Mouse (Mus musculus) myocyte (in vitro differentiated cells): ENCODE results near the gene Ddi2. TPM values are rescaled to one million over a fixed set of nuclear protein-coding genes. Genes with fewer than 3 reads are reported as not detected.
"Not testable (repeated sequence)": the region's sequence is repeated elsewhere in the genome, so short reads cannot be mapped to it uniquely, and the experiment has no call there.

Experiments used
- H3K27me3 ChIP-seq: one replicate; pipeline ENCODE4 v1.6.1; 2011; ENCODE audit not compliant: control insufficient read depth, insufficient read depth, insufficient read length
- H3K36me3 ChIP-seq: one replicate; pipeline ENCODE4 v1.6.1; 2011; ENCODE audit not compliant: control insufficient read depth, insufficient read depth
- H3K4me2 ChIP-seq: one replicate; pipeline ENCODE4 v1.6.1; 2011; ENCODE audit warnings: low read depth, control low read depth
- H3K4me3 ChIP-seq: one replicate; pipeline ENCODE4 v1.5.1; 2011; ENCODE audit warnings: mild to moderate bottlenecking, control low read depth, moderate library complexity
- H3K79me2 ChIP-seq: one replicate; pipeline ENCODE4 v1.6.1; 2011; ENCODE audit not compliant: control insufficient read depth, insufficient read depth
- H3ac ChIP-seq: one replicate; pipeline ENCODE4 v1.6.1; 2011; ENCODE audit not compliant: control insufficient read depth, insufficient read length
- CEBPB ChIP-seq: IDR thresholded peaks from 2 replicates; pipeline ENCODE4 v1.6.1; 2011; ENCODE audit warnings: mild to moderate bottlenecking, moderate library complexity; ENCODE audit not compliant: poor library complexity, insufficient read depth, severe bottlenecking
- E2F4 ChIP-seq: IDR thresholded peaks from one replicate; pipeline ENCODE4 v1.6.1; 2011; ENCODE audit warnings: mild to moderate bottlenecking, control low read depth, moderate library complexity; ENCODE audit not compliant: insufficient read depth
- MAX ChIP-seq: IDR thresholded peaks from one replicate; pipeline ENCODE4 v1.6.1; 2011; ENCODE audit warnings: low read depth, mild to moderate bottlenecking, control low read depth
- MYOD1 ChIP-seq, 3 experiments: IDR thresholded peaks; one replicate each; pipeline ENCODE4 v1.6.1; 2011; ENCODE audit warnings: control low read depth in 2 of 3, low read depth in 2 of 3, mild to moderate bottlenecking in 2 of 3, moderate library complexity in 1 of 3; ENCODE audit not compliant: insufficient read length in 2 of 3, control insufficient read depth in 1 of 3
- MYOG ChIP-seq, 3 experiments: IDR thresholded peaks; one replicate each; pipeline ENCODE4 v1.6.1; 2011; ENCODE audit warnings: control low read depth in 2 of 3, low read depth in 2 of 3, mild to moderate bottlenecking in 2 of 3; ENCODE audit not compliant: insufficient read length in 2 of 3, control insufficient read depth in 1 of 3, insufficient read depth in 1 of 3
- POLR2A ChIP-seq: IDR thresholded peaks from one replicate; pipeline ENCODE4 v1.6.1; 2011; ENCODE audit warnings: low read depth, mild to moderate bottlenecking, control low read depth, moderate library complexity; ENCODE audit not compliant: insufficient read length
- POLR2AphosphoS2 ChIP-seq: IDR thresholded peaks from one replicate; pipeline ENCODE4 v1.6.1; 2011; ENCODE audit warnings: low read depth, control low read depth; ENCODE audit not compliant: insufficient read length
- SRF ChIP-seq: IDR thresholded peaks from one replicate; pipeline ENCODE4 v1.6.1; 2011; ENCODE audit warnings: low read depth; ENCODE audit not compliant: control insufficient read depth, insufficient read length
- TCF12 ChIP-seq: IDR thresholded peaks from one replicate; pipeline ENCODE4 v1.6.1; 2011; ENCODE audit warnings: mild to moderate bottlenecking, control low read depth; ENCODE audit not compliant: poor library complexity, insufficient read depth, severe bottlenecking
- TCF3 ChIP-seq: IDR thresholded peaks from one replicate; pipeline ENCODE4 v1.6.1; 2011; ENCODE audit warnings: low read depth, control low read depth; ENCODE audit not compliant: insufficient read length
- USF1 ChIP-seq: IDR thresholded peaks from one replicate; pipeline ENCODE4 v1.6.1; 2011; ENCODE audit warnings: low read depth, mild to moderate bottlenecking, control low read depth, moderate library complexity
- polyA plus RNA-seq: library from polyadenylated mRNA; unstranded; fragments of >200 nt; fragmentation: generic; extraction: Trizol; gene quantifications from one replicate; pipeline ENCODE4 v1.2.1, GENCODE M21; 2012; ENCODE audit warnings: missing spikeins

Ddi2 gene
- 10.6 TPM for polyA plus RNA-seq

DNA sequence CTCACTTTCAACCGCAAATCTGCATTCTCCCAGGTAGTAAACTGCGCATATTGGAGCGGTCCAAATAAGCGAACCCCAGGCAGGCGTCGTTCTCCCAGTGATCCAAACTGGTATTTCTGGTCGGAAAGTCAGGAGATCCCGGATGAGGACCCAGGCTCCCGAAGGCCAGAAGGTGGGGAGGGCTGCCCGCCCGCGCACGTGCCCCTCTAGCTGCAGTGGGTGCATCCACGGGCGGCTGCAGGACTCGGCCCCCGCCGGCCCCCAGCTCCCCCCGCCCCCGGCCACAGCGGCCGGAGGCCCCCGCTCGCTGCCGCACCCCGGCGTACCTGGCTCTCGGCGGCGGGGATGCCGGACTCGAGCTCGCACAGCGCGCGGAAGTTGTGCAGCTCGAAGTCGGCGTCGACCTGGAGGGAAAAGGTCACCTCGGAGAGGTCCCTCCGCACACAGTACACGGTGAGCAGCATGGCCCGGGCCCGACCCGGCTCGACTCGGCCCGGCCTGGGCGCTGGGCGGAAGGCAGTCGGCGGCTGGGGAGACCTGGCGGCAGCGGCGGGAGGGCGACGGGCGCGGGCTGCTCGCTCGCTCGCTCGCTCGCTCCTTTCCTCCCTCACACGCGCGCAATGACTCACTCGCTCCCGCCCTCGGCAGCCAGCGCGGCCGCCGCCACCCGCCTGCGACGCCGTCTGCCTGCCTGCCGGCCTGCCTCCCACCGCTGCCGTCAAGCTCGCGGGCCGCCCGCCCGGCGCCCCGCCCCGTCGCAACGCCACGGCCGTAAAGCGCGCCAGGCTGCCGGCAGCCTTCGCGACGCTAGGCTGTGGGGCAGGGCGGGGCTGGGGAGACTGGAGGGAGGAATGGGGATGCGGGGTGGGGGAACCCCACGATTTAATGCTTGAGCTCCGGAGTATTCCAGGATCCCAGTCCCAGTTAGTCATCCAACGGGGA, at the start of gene Ddi2:
Gene Ddi2, minus strand, starts transcription at position 689 of the 942 bp plus-strand sequence.
- no peaks in the 10 kb centered on the region for H3K27me3 ChIP-seq
- H3ac ChIP-seq = peak within 1 kb of the TSS; percentile 96
- peaks cover 48% of the 10 kb centered on the region for H3K79me2 ChIP-seq
- H3K4me2 ChIP-seq = peak within 1 kb of the TSS; percentile 96
- peak within 1 kb of the TSS; percentile 62 for H3K4me3 ChIP-seq
- H3K36me3 ChIP-seq = peaks cover 10% of the 10 kb centered on the region
- TF ChIP-seq MYOG (IDR thresholded peaks at IDR 0.05; ENCODE audit: control insufficient read depth in 1 of 3, insufficient read depth in 1 of 3, insufficient read length in 2 of 3, low read depth in 2 of 3) = peak in 2 of 3 experiments; percentile 18 to 41
- TF ChIP-seq TCF12 = no peak
- no peak for TF ChIP-seq TCF3
- no peak for TF ChIP-seq MAX
- TF ChIP-seq CEBPB = no peak
- TF ChIP-seq E2F4 = no peak
- peak in 2 of 3 experiments; percentile 4 to 32 for TF ChIP-seq MYOD1 (IDR thresholded peaks at IDR 0.05; ENCODE audit: control insufficient read depth in 1 of 3, insufficient read length in 2 of 3, low read depth in 2 of 3)
- peak; percentile 87 for TF ChIP-seq POLR2A
- peak; percentile 83 for TF ChIP-seq POLR2AphosphoS2

GRCm38 (mm10) chr4:141773019-141773418, 49.8 kb upstream of the Ddi2 start:
- not testable (repeated sequence) for H3K79me2 ChIP-seq, H3K27me3 ChIP-seq, H3K4me2 ChIP-seq, H3K4me3 ChIP-seq, H3ac ChIP-seq
- peaks cover 19% of the 10 kb centered on the region for H3K36me3 ChIP-seq

DNA sequence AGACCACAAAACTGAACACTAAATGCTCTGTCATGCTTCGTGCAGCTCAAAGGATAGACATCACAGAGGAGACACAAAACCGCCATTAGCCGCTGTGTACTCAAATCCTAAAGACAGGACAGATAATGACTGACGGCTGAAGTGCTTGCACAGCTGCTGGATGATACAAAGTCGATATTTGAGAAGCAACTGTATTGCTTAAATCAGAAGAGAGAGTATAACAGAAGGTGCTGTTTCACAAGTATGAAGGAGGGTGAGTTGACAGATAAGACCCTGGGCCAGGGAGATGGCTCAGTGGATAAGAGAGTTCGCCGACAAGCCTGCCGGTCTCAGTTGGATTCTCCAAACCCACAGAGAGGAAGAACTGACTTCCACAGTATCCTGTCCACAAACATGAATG, 48.6 kb upstream of the Ddi2 start:
- H3K36me3 ChIP-seq = peaks cover 16% of the 10 kb centered on the region
- H3K4me3 ChIP-seq = no peak overlapping the region
- no peak overlapping the region for H3K4me2 ChIP-seq
- no peaks in the 10 kb centered on the region for H3K27me3 ChIP-seq
- H3K79me2 ChIP-seq = no peaks in the 10 kb centered on the region
- no peak overlapping the region for H3ac ChIP-seq
- TF ChIP-seq TCF12 (no peak), POLR2AphosphoS2 (no peak), TCF3 (no peak), E2F4 (no peak), CEBPB (no peak), SRF (no peak), POLR2A (no peak), USF1 (no peak)

DNA sequence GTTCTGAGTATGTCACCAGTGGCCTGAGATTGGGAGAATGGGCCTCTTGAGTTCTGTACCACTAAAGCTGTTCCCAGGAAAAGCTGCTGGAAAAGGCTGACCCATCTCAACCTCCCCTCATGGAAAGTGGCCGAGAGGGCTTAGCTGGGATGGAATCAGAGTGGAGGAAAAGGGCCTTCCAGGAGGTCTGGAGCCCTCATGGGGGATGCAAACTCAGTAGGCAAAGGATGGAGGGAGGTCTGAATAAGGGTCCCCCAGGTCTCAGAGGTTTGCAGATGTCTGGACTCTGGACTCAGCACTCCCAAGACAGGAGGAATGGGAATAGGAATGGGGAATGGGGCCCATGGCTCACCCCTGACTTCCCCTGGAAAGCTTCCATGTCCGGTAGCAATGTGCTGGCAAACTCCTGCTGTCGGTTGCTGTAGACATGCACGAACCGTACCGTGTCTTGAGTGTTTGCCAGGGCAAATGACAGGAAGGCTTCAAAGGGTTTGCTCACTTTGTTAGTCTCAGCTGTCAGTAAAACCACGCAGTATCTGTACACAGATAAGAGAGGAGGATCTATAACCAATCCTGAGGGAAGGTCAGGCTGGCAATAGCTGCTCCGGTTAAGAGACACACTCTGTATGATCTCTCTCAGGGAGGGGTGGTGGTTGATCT, 46.4 kb upstream of the Ddi2 start:
- no peaks in the 10 kb centered on the region for H3K27me3 ChIP-seq
- no peak overlapping the region for H3K4me2 ChIP-seq
- H3K4me3 ChIP-seq = no peak overlapping the region
- H3K79me2 ChIP-seq = no peaks in the 10 kb centered on the region
- TF ChIP-seq E2F4 (no peak), SRF (no peak), TCF3 (no peak), MYOD1 (IDR thresholded peaks at IDR 0.05; ENCODE audit: control insufficient read depth in 1 of 3, insufficient read length in 2 of 3, low read depth in 2 of 3) (no peak), MYOG (IDR thresholded peaks at IDR 0.05; ENCODE audit: control insufficient read depth in 1 of 3, insufficient read depth in 1 of 3, insufficient read length in 2 of 3, low read depth in 2 of 3) (no peak), MAX (no peak), POLR2A (no peak), POLR2AphosphoS2 (no peak), USF1 (no peak)
- H3ac ChIP-seq = no peak overlapping the region
- peaks cover 17% of the 10 kb centered on the region for H3K36me3 ChIP-seq

DNA sequence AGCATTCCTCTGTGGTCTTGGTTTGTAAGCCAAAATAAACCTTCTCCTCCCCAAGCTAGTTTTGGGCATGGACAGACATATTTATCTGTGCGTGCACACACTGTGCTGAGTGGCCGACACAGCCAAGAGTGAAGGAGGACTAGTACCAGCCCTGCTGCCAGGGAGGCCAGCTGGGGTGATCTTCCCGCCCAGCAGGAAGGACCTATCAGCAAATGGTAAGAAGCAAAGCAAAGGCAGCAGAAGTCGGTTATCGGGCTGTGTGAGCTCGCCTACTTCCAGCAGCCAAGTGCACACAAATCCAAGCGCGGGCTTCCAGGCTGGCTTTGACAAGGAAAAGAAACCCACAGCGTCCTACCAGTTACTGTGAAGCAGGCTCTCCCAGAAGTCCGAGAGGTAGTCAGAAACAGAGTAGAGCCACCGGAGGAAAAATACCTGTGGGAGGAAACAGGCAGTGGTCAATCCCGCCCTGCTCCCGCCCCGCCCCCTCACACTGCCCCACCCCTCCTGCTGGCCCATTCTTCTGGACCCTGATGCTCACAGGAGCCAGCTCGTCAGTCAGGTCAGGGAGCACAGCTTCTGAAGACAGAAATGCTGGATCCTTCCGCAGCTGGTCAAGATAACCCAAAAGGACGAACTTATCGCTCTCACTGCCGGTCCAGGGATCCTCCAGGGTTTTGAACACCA, 44.3 kb upstream of the Ddi2 start:
- H3K36me3 ChIP-seq = peaks cover 17% of the 10 kb centered on the region
- H3K4me2 ChIP-seq = peak overlapping the region; percentile 63
- TF ChIP-seq MYOG (IDR thresholded peaks at IDR 0.05; ENCODE audit: control insufficient read depth in 1 of 3, insufficient read depth in 1 of 3, insufficient read length in 2 of 3, low read depth in 2 of 3) (peak in 1 of 3 experiments; percentile 53), CEBPB (no peak), POLR2A (peak; percentile 20), E2F4 (peak; percentile 7)
- no peak overlapping the region for H3K4me3 ChIP-seq
- H3K27me3 ChIP-seq = no peaks in the 10 kb centered on the region
- no peaks in the 10 kb centered on the region for H3K79me2 ChIP-seq
- H3ac ChIP-seq = no peak overlapping the region
